Mouse (Mus musculus): ENCODE measurements at regions not wholly inside any gene's neighbourhood (a gene's known extent, or its start where the extent isn't known, plus 50 kb on each side); places are given as distances from the start of the nearest gene placed in this dataset.

GRCm38 (mm10) chr15:62290687-62291086 lies 1367.9 kb upstream of the A1bg start:
- DNase-seq (ENCODE audit: low spot score in 2 of 2), result no peak

- DNase-seq (ENCODE audit: low spot score in 2 of 2), result no peak
Measured at GRCm38 (mm10) chr15:62286666-62287655, 1364.1 kb upstream of the A1bg start.

GRCm38 (mm10) chr15:62284606-62285531 lies 1362.1 kb upstream of the A1bg start:
- DNase-seq (ENCODE audit: low spot score in 2 of 2), result no peak

GRCm38 (mm10) chr15:62283661-62284429 lies 1361.0 kb upstream of the A1bg start:
- DNase-seq (ENCODE audit: low spot score in 2 of 2), result no peak

GRCm38 (mm10) chr15:62282646-62283045 lies 1359.8 kb upstream of the A1bg start:
- DNase-seq (ENCODE audit: low spot score in 2 of 2), result no peak

GRCm38 (mm10) chr15:62282116-62282515 lies 1359.3 kb upstream of the A1bg start:
- DNase-seq (ENCODE audit: low spot score in 2 of 2), result no peak

- no peak for DNase-seq (ENCODE audit: low spot score in 2 of 2)
Measured at GRCm38 (mm10) chr15:62279526-62279925, 1356.7 kb upstream of the A1bg start.

- DNase-seq (ENCODE audit: low spot score in 2 of 2), result no peak
Measured at GRCm38 (mm10) chr15:62274818-62275217, 1352.0 kb upstream of the A1bg start.

- DNase-seq (ENCODE audit: low spot score in 2 of 2), result no peak
Measured at GRCm38 (mm10) chr15:62273855-62274488, 1351.2 kb upstream of the A1bg start.

GRCm38 (mm10) chr15:62272755-62273154 lies 1349.9 kb upstream of the A1bg start:
- DNase-seq (ENCODE audit: low spot score in 2 of 2), result no peak

- no peak for DNase-seq (ENCODE audit: low spot score in 2 of 2)
Measured at GRCm38 (mm10) chr15:62271428-62271827, 1348.6 kb upstream of the A1bg start.

- no peak for DNase-seq (ENCODE audit: low spot score in 2 of 2)
Measured at GRCm38 (mm10) chr15:62268189-62268588, 1345.4 kb upstream of the A1bg start.

- no peak for DNase-seq (ENCODE audit: low spot score in 2 of 2)
Measured at GRCm38 (mm10) chr15:62267536-62267935, 1344.7 kb upstream of the A1bg start.

GRCm38 (mm10) chr15:62266025-62266424 lies 1343.2 kb upstream of the A1bg start:
- no peak for DNase-seq (ENCODE audit: low spot score in 2 of 2)

- DNase-seq (ENCODE audit: low spot score in 2 of 2), result no peak
Measured at GRCm38 (mm10) chr15:62265484-62265937, 1342.7 kb upstream of the A1bg start.

- no peak for DNase-seq (ENCODE audit: low spot score in 2 of 2)
Measured at GRCm38 (mm10) chr15:62264966-62265365, 1342.2 kb upstream of the A1bg start.

GRCm38 (mm10) chr15:62264183-62264582 lies 1341.4 kb upstream of the A1bg start:
- DNase-seq (ENCODE audit: low spot score in 2 of 2), result no peak

- no peak for DNase-seq (ENCODE audit: low spot score in 2 of 2)
Measured at GRCm38 (mm10) chr15:62262487-62262886, 1339.7 kb upstream of the A1bg start.

- DNase-seq (ENCODE audit: low spot score in 2 of 2), result no peak
Measured at GRCm38 (mm10) chr15:62261520-62261919, 1338.7 kb upstream of the A1bg start.

- DNase-seq (ENCODE audit: low spot score in 2 of 2), result no peak
Measured at GRCm38 (mm10) chr15:62258611-62259010, 1335.8 kb upstream of the A1bg start.

- DNase-seq (ENCODE audit: low spot score in 2 of 2), result peak; percentile 14 to 20
Measured at GRCm38 (mm10) chr15:62257955-62258354, 1335.1 kb upstream of the A1bg start.

Data from frontal cortex, postnatal 10 days (tissue).